Mouse (Mus musculus): Measurements from ENCODE around the gene Trp53rka.

GRCm38 (mm10) chr2:165448475-165448874, 44.6 kb downstream of the Trp53rka start:
- TF ChIP-seq CTCF (IDR thresholded peaks at IDR 0.05; ENCODE audit: low read depth), result no peak
- no peak for TF ChIP-seq EP300 (optimal IDR thresholded peaks at IDR 0.05)

All from stomach, postnatal 0 days (tissue).